Mouse (Mus musculus): ENCODE data around the gene Itga4. TPM values are rescaled to one million over a fixed set of nuclear protein-coding genes. Genes with fewer than 3 reads are reported as not detected.

Gene Itga4
- polyA plus RNA-seq, 1 experiment, result 1.6 TPM

- no peaks in the 10 kb centered on the region for H3K4me1 ChIP-seq
These were observed 34.9 kb downstream of the Itga4 start for GRCm38 (mm10) chr2:79290149-79290548.

GRCm38 (mm10) chr2:79291922-79292321 lies 36.7 kb downstream of the Itga4 start:
- peaks cover 74% of the 10 kb centered on the region for H3K36me3 ChIP-seq (replicated peaks; ENCODE audit: low read length)
- H3K9me3 ChIP-seq, result no peaks in the 10 kb centered on the region
- TF ChIP-seq FLI1 (IDR thresholded peaks at IDR 0.05; ENCODE audit: low read length), result no peak
- TF ChIP-seq GATA1 (IDR thresholded peaks at IDR 0.05; ENCODE audit: borderline replicate concordance, low read length), result no peak
- H3K4me1 ChIP-seq, result no peaks in the 10 kb centered on the region
- H3K4me3 ChIP-seq (replicated peaks), result no peak overlapping the region
- H3K27me3 ChIP-seq (replicated peaks), result no peaks in the 10 kb centered on the region

More at GRCm38 (mm10) chr2:79290149-79290548, 34.9 kb downstream of the Itga4 start:
- Histone ChIP-seq H3K36me3 (replicated peaks; ENCODE audit: low read length) (peaks cover 84% of the 10 kb centered on the region), H3K9me3 (no peaks in the 10 kb centered on the region), H3K4me3 (replicated peaks) (no peak overlapping the region), H3K27me3 (replicated peaks) (no peaks in the 10 kb centered on the region)
- TF ChIP-seq FLI1 (IDR thresholded peaks at IDR 0.05; ENCODE audit: low read length) (no peak), GATA1 (IDR thresholded peaks at IDR 0.05; ENCODE audit: borderline replicate concordance, low read length) (no peak)

GRCm38 (mm10) chr2:79292431-79292830 lies 37.2 kb downstream of the Itga4 start:
- no peak for TF ChIP-seq FLI1 (IDR thresholded peaks at IDR 0.05; ENCODE audit: low read length)
- TF ChIP-seq GATA1 (IDR thresholded peaks at IDR 0.05; ENCODE audit: borderline replicate concordance, low read length), result no peak
- Histone ChIP-seq H3K4me3 (replicated peaks) (no peak overlapping the region), H3K36me3 (replicated peaks; ENCODE audit: low read length) (peaks cover 69% of the 10 kb centered on the region)

GRCm38 (mm10) chr2:79302398-79302797 lies 47.2 kb downstream of the Itga4 start:
- Histone ChIP-seq H3K9me3 (no peaks in the 10 kb centered on the region), H3K36me3 (replicated peaks; ENCODE audit: low read length) (peaks cover 39% of the 10 kb centered on the region), H3K4me1 (peaks cover 8% of the 10 kb centered on the region; the same call in 1 of the 2 replicates), H3K27me3 (replicated peaks) (no peaks in the 10 kb centered on the region), H3K4me3 (replicated peaks) (no peak overlapping the region)
- no peak for TF ChIP-seq GATA1 (IDR thresholded peaks at IDR 0.05; ENCODE audit: borderline replicate concordance, low read length)
- TF ChIP-seq FLI1 (IDR thresholded peaks at IDR 0.05; ENCODE audit: low read length), result no peak

More at GRCm38 (mm10) chr2:79292431-79292830, 37.2 kb downstream of the Itga4 start:
- Histone ChIP-seq H3K9me3 (no peaks in the 10 kb centered on the region), H3K4me1 (no peaks in the 10 kb centered on the region), H3K27me3 (replicated peaks) (no peaks in the 10 kb centered on the region)

GRCm38 (mm10) chr2:79307549-79307948 lies 52.3 kb downstream of the Itga4 start:
- H3K36me3 ChIP-seq (replicated peaks; ENCODE audit: low read length), result peaks cover 73% of the 10 kb centered on the region
- H3K27me3 ChIP-seq (replicated peaks), result no peaks in the 10 kb centered on the region
- H3K4me3 ChIP-seq (replicated peaks), result no peak overlapping the region
- H3K9me3 ChIP-seq, result no peaks in the 10 kb centered on the region
- TF ChIP-seq GATA1 (IDR thresholded peaks at IDR 0.05; ENCODE audit: borderline replicate concordance, low read length), result no peak
- TF ChIP-seq FLI1 (IDR thresholded peaks at IDR 0.05; ENCODE audit: low read length), result no peak
- H3K4me1 ChIP-seq, result no peaks in the 10 kb centered on the region

- H3K27me3 ChIP-seq (replicated peaks), result no peaks in the 10 kb centered on the region
- no peaks in the 10 kb centered on the region for H3K4me1 ChIP-seq
- H3K36me3 ChIP-seq (replicated peaks; ENCODE audit: low read length), result peaks cover 73% of the 10 kb centered on the region
- no peaks in the 10 kb centered on the region for H3K9me3 ChIP-seq
- TF ChIP-seq GATA1 (IDR thresholded peaks at IDR 0.05; ENCODE audit: borderline replicate concordance, low read length) (no peak), FLI1 (IDR thresholded peaks at IDR 0.05; ENCODE audit: low read length) (no peak)
- no peak overlapping the region for H3K4me3 ChIP-seq (replicated peaks)
These were observed 54.4 kb downstream of the Itga4 start for GRCm38 (mm10) chr2:79309454-79310118.

- Histone ChIP-seq H3K36me3 (replicated peaks; ENCODE audit: low read length) (peaks cover 79% of the 10 kb centered on the region), H3K27me3 (replicated peaks) (no peaks in the 10 kb centered on the region), H3K4me3 (replicated peaks) (no peak overlapping the region), H3K9me3 (no peaks in the 10 kb centered on the region), H3K4me1 (no peaks in the 10 kb centered on the region)
- TF ChIP-seq FLI1 (IDR thresholded peaks at IDR 0.05; ENCODE audit: low read length) (no peak), GATA1 (IDR thresholded peaks at IDR 0.05; ENCODE audit: borderline replicate concordance, low read length) (no peak)
These were observed 57.3 kb downstream of the Itga4 start for GRCm38 (mm10) chr2:79312499-79312898.

- no peaks in the 10 kb centered on the region for H3K27me3 ChIP-seq (replicated peaks)
- TF ChIP-seq FLI1 (IDR thresholded peaks at IDR 0.05; ENCODE audit: low read length) (no peak), GATA1 (IDR thresholded peaks at IDR 0.05; ENCODE audit: borderline replicate concordance, low read length) (no peak)
- H3K9me3 ChIP-seq, result no peaks in the 10 kb centered on the region
- H3K4me1 ChIP-seq, result no peaks in the 10 kb centered on the region
- peaks cover 77% of the 10 kb centered on the region for H3K36me3 ChIP-seq (replicated peaks; ENCODE audit: low read length)
- no peak overlapping the region for H3K4me3 ChIP-seq (replicated peaks)
These were observed 59.9 kb downstream of the Itga4 start for GRCm38 (mm10) chr2:79315108-79315507.

- no peak for TF ChIP-seq GATA1 (IDR thresholded peaks at IDR 0.05; ENCODE audit: borderline replicate concordance, low read length)
- TF ChIP-seq FLI1 (IDR thresholded peaks at IDR 0.05; ENCODE audit: low read length), result no peak
- Histone ChIP-seq H3K4me3 (replicated peaks) (no peak overlapping the region), H3K4me1 (no peaks in the 10 kb centered on the region), H3K36me3 (replicated peaks; ENCODE audit: low read length) (peaks cover 77% of the 10 kb centered on the region), H3K27me3 (replicated peaks) (no peaks in the 10 kb centered on the region), H3K9me3 (no peaks in the 10 kb centered on the region)
These were observed 61.1 kb downstream of the Itga4 start for GRCm38 (mm10) chr2:79316182-79316880.

- no peaks in the 10 kb centered on the region for H3K4me1 ChIP-seq
- H3K9me3 ChIP-seq, result no peaks in the 10 kb centered on the region
- no peaks in the 10 kb centered on the region for H3K27me3 ChIP-seq (replicated peaks)
- H3K36me3 ChIP-seq (replicated peaks; ENCODE audit: low read length), result peaks cover 49% of the 10 kb centered on the region
- no peak overlapping the region for H3K4me3 ChIP-seq (replicated peaks)
- TF ChIP-seq FLI1 (IDR thresholded peaks at IDR 0.05; ENCODE audit: low read length) (no peak), GATA1 (IDR thresholded peaks at IDR 0.05; ENCODE audit: borderline replicate concordance, low read length) (no peak)
These were observed 72.9 kb downstream of the Itga4 start for GRCm38 (mm10) chr2:79328079-79328478.
